Mouse (Mus musculus) testis, adult 2 months (tissue): ENCODE measurements at regions not wholly inside any gene's neighbourhood (a gene's known extent, or its start where the extent isn't known, plus 50 kb on each side); places are given as distances from the start of the nearest gene placed in this dataset.

Experiments
- CTCF ChIP-seq: fragments of 200-500 bp; IDR thresholded peaks from 2 replicates; pipeline ENCODE4 v1.5.1; 2012; ENCODE audit warnings: low read depth, mild to moderate bottlenecking, inconsistent platforms, low read length, moderate library complexity; ENCODE audit not compliant: control insufficient read depth, insufficient read depth, insufficient replicate concordance
- POLR2A ChIP-seq: fragments of 200-500 bp; IDR thresholded peaks from 2 replicates; pipeline ENCODE4 v1.6.1; 2012; ENCODE audit warnings: low read depth, mild to moderate bottlenecking, inconsistent platforms, low read length, moderate library complexity; ENCODE audit not compliant: control insufficient read depth

DNA sequence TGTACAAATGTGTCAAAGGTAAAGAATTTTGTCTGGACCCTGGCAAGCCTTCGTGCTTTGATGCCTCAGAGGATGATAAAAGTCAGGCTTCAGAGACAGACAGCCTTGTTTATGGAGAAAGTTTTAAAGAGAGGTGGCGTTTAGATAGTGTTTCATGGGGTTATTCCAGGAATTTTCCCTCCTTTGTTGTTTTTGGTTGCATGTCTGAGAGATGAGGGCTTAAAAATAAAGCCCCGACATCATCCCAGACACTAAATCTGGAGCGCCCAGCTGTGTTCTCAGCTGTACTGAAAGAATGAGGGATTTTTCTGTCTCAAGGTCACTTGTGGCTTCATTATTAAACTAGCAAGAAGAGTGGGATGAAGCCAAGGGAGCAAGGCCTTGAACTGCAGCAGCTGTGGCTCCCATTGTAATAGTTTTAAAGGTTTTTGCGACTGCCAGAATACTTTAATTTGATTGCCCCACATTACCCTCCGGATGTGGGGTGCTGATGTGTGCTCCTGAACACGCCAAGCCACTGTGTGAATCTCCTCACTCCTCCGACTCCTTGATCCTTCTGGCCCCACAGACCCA, 112.3 kb upstream of the Foxa2 start:
- TF ChIP-seq CTCF (no peak), POLR2A (no peak)
